Mouse (Mus musculus): ENCODE results near the gene Cachd1.

Cachd1 gene

GRCm38 (mm10) chr4:100865962-100866703 is 89.7 kb downstream of the Cachd1 start:
- no peak for DNase-seq (ENCODE audit: low read depth)

- no peak for DNase-seq (ENCODE audit: low read depth)
Observed at GRCm38 (mm10) chr4:100877351-100877750, 100.9 kb downstream of the Cachd1 start.

GRCm38 (mm10) chr4:100879414-100879813 is 102.9 kb downstream of the Cachd1 start:
- no peak for DNase-seq (ENCODE audit: low read depth)

DNA sequence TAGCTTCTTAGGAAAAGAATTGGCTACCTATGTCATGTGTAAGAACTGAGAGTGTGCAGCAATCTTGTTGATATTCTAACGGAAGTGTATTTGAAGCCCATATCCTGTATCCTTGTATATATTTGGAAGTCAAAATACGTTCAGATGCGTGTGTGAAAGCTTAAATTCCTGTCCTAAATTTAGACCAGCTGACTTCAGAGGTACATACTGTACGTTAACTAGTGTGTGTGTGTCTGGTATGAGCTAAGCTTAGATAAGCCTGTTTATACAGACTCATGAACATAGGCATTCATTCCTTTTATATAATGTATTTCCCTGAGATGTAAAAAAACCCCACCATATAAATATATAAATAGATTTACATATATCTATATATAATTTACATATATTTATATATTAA is 103.6 kb downstream of the Cachd1 start:
- DNase-seq (ENCODE audit: low read depth) = no peak

GRCm38 (mm10) chr4:100885793-100886742 is 109.6 kb downstream of the Cachd1 start:
- no peak for DNase-seq (ENCODE audit: low read depth)

- DNase-seq (ENCODE audit: low read depth) = no peak
Observed at GRCm38 (mm10) chr4:100886743-100887416, 110.4 kb downstream of the Cachd1 start.

- DNase-seq (ENCODE audit: low read depth) = no peak
Observed at GRCm38 (mm10) chr4:100890106-100890970, 113.9 kb downstream of the Cachd1 start.

DNA sequence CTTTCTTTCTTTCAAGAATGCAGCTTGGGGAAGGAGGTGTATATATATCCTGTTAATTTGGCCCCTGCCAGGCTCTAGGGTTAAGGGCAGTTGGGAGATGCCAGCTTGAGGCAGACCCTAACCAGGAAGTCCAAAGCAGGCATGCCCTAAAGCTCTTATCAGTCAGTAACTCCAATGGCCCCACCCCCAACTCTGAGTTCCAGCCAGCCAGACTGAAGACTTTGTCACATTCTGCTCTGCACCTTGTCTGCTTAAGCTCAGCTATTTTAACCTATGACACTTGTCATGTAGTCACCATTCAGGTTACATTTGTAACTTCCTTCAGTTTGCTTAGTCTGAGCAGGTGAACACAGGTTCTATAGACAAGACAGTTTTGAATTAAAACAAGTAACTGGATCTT is 117.3 kb downstream of the Cachd1 start:
- no peak for DNase-seq (ENCODE audit: low read depth)

DNA sequence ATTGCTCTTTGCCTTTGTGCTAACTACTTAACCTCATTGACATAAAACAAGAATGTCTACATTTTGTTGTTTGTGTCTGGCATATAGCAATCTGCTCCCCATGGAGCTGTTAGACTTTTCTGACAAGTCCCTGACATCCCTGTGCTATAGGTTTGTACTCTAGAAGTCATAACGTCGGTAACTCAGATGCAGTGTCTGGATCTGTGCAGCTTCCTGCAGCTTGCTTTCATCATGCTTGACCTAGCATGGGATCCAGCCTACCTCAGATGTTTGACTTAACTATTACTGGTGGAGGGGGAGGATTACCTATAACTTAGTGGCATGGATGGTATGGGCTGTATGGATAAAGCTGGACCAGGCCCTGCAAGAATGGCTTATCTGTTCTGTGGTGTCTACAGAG is 117.7 kb downstream of the Cachd1 start:
- no peak for DNase-seq (ENCODE audit: low read depth)

DNA sequence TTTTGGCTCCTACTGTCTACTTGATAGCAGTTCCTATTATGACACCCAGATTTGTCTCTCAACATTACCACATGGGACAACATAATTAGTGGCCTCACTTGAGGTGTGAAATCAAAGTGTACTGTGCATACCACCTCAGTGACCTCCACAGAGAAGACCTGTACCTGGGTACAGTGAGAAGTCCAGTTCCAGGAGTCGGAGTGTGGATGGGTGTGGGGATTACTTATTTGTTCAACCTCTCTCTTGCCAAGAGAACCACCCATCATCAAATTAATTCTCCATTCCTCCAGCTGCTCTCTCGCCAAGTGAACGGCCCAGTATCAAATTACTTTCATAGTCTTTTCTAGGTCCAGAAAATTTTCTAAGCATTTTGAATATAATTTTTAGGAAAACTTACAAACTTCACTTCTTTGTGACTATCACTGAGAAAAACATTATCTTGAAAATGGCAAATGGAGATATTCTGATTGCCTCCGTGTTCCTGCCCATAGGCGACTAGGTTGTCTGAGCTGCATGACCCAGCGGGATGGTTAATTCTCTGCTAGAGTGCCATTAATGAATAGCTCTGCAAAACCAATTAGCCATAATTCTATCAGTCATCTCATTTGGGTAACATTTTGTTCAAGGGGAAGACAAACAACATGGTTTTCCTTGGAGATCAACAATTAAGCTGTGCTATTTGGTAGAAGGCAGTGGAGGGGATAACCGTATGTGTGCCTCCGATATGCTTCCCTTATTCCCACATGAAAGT is 120.0 kb downstream of the Cachd1 start:
- no peak for DNase-seq (ENCODE audit: low read depth)

GRCm38 (mm10) chr4:100897943-100898342 is 121.5 kb downstream of the Cachd1 start:
- no peak for DNase-seq (ENCODE audit: low read depth)

GRCm38 (mm10) chr4:100909694-100910340 is 133.3 kb downstream of the Cachd1 start:
- no peak for DNase-seq (ENCODE audit: low read depth)

GRCm38 (mm10) chr4:100910605-100911330 is 134.3 kb downstream of the Cachd1 start:
- no peak for DNase-seq (ENCODE audit: low read depth)

DNA sequence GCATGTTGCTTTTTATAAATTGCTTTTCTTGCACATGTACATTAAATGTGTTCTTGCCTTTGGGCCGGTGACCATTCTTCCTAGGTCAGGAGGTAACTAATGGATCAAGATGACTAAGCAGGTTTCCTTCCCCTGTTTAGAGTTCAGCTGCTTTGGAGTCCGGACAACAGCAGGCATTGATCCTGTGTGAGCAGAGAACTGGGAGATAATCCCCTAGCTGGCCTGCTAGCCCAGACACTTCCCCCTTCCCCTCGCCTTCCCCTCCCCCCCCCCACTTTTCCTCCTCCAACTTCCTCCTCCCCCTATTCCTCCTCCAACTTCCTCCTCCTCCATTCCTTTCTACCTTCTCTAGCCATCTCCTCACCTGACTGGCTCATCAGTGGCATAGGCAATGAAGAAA is 135.2 kb downstream of the Cachd1 start:
- no peak for DNase-seq (ENCODE audit: low read depth)

- DNase-seq (ENCODE audit: low read depth) = no peak
Observed at GRCm38 (mm10) chr4:100913666-100914065, 137.2 kb downstream of the Cachd1 start.

DNA sequence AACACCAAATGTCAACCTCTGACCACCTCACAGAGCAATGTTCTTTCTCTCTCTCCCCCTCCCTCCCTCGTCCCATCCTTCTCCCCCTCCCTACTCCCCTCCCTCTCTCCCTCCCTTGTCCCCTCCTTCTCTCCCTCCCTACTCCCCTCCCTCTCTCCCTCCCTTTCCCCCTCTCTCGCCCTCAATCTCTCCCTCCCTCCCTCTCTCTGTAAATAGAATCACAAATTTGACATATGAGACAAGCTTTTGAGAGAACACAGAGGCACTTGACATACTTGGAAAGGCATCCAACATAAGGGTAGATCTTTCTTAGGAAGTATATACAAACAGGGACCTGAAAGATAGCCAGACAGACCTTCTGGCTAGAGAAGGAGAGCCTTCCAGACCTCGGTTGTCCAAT is 138.1 kb downstream of the Cachd1 start:
- DNase-seq (ENCODE audit: low read depth) = no peak

DNA sequence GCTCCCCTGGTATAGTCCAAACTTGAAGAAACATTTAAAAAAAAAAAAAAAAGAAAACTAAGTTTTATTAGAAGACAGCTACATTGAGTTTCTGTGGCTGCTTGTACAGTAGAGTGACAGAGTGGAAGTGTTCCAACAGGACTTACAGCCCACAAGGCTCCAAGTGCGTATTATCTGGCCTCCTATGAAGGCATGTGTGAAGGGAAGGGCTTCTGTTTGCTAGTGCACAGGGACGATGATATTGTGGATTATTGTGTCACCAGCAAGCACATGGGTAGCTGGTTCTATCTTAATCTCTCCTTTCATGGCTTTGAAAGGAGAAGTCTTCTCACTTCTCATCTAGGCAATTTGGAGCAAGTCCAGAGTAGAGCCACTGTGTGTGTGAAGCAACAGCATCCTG is 138.6 kb downstream of the Cachd1 start:
- DNase-seq (ENCODE audit: low read depth) = no peak

DNA sequence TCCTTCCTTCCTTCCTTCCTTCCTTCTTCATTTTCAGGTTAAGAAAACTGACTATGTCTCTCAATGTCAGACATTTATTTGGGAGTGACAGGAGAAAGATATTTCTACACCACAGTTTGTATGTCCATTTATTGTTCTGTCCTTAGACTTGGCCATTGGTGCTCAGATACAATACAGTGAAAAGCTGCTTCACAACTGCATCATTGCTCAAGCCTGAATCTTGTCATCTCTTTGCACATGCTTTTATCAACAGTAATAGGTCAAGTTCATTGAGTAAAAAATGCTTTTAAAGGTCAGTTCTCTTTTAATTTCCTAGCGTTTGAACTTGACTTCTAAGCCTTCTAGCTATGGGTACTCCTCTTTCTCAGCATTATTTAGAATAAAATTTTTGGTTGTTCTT is 141.0 kb downstream of the Cachd1 start:
- DNase-seq (ENCODE audit: low read depth) = no peak

DNA sequence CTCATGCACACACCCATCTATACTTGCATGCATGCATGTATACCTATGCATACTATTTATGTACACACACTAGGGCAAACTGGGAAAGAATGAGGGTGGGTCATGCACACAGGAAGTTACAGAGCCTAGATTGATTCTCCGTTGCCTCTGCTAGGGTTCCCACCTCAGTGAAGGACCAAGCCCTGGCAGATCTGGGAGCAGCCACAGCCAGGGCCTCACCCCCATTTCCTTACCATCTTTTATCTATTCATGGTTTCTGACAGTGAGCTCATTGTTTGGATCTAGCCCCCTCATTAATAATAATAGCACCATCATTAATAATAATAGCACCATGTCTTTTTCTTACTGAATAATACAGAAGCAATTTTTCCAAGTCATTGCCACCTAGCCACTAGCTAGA is 143.9 kb downstream of the Cachd1 start:
- no peak for DNase-seq (ENCODE audit: low read depth)

Data from induced T-regulatory cell, adult 2 months (primary cell).